Mouse (Mus musculus): Measurements from ENCODE around the gene Frmd4a. TPM values are rescaled to one million over a fixed set of nuclear protein-coding genes. Genes with fewer than 3 reads are reported as not detected.

Frmd4a gene
- polyA plus RNA-seq (2012; rRNA removed): 22.1 and 23.6 TPM in 2 replicates

GRCm38 (mm10) chr2:4017528-4018288 is at the start of gene Frmd4a:
Gene Frmd4a, plus strand, starts transcription at chr2:4017717.

GRCm38 (mm10) chr2:4651500-4652285 is 634.2 kb downstream of the Frmd4a start, which contains the start of gene Prpf18:
Gene Prpf18, minus strand, starts transcription at chr2:4652113.

